Mouse (Mus musculus) ES-E14 (cell line): Measurements from ENCODE around the gene Gm42417. TPM values are rescaled to one million over a fixed set of nuclear protein-coding genes. Genes with fewer than 3 reads are reported as not detected.

Experiments used
- DNase-seq: peaks from one replicate; pipeline ENCODE4 v3.0.0-alpha.2; 2013; ENCODE audit warnings: low read depth, low spot score
- H3K27ac ChIP-seq: 2 replicates; pipeline ENCODE4 v1.5.1; 2012; ENCODE audit warnings: low read depth, mild to moderate bottlenecking, low read length, moderate library complexity, mixed read lengths; ENCODE audit not compliant: poor library complexity, insufficient read depth, severe bottlenecking
- H3K36me3 ChIP-seq: 2 replicates; pipeline ENCODE4 v1.6.1; 2012; ENCODE audit warnings: mild to moderate bottlenecking, low read length, moderate library complexity, mixed read lengths; ENCODE audit not compliant: control insufficient read depth, poor library complexity, insufficient read depth, severe bottlenecking
- H3K4me1 ChIP-seq, 2 experiments: fragments of 150-350 bp in 1 of 2; sonication (generic) in 1 of 2; 2 replicates each; pipeline ENCODE4 v1.6.1; 2012; ENCODE audit warnings: low read length in 2 of 2, mild to moderate bottlenecking in 1 of 2, mixed read lengths in 1 of 2; ENCODE audit not compliant: control insufficient read depth in 2 of 2, insufficient read depth in 2 of 2, poor library complexity in 1 of 2
- H3K4me3 ChIP-seq, 2 experiments: fragments of 150-350 bp in 1 of 2; sonication (generic) in 1 of 2; 2 replicates each; pipeline ENCODE4 v1.5.1; 2012; ENCODE audit warnings: low read length in 2 of 2, low read depth in 1 of 2, mild to moderate bottlenecking in 1 of 2, mixed read lengths in 1 of 2; ENCODE audit not compliant: insufficient read depth in 1 of 2, poor library complexity in 1 of 2, severe bottlenecking in 1 of 2
- H3K9ac ChIP-seq: 2 replicates; pipeline ENCODE4 v1.6.1; 2012; ENCODE audit warnings: low read depth, mild to moderate bottlenecking, low read length, mixed read lengths; ENCODE audit not compliant: poor library complexity, insufficient read depth, severe bottlenecking
- H3K9me3 ChIP-seq: fragments of 150-350 bp; sonication (generic); 2 replicates; pipeline ENCODE4 v1.6.1; 2012; ENCODE audit warnings: low read depth, mild to moderate bottlenecking, low read length; ENCODE audit not compliant: control insufficient read depth, insufficient read depth
- CHD2 ChIP-seq: IDR thresholded peaks from 2 replicates; pipeline ENCODE4 v1.6.1; 2014; ENCODE audit warnings: mild to moderate bottlenecking, low read depth, low read length, inconsistent platforms
- HCFC1 ChIP-seq: IDR thresholded peaks from 2 replicates; pipeline ENCODE4 v1.6.1; 2012; ENCODE audit warnings: low read length, inconsistent platforms, borderline replicate concordance; ENCODE audit not compliant: insufficient read depth
- MAFK ChIP-seq: IDR thresholded peaks from 2 replicates; pipeline ENCODE4 v1.6.1; 2014; ENCODE audit warnings: mild to moderate bottlenecking, low read depth, low read length, inconsistent platforms; ENCODE audit not compliant: insufficient read depth
- ZC3H11A ChIP-seq: IDR thresholded peaks from 2 replicates; pipeline ENCODE4 v1.6.1; 2012; ENCODE audit warnings: low read depth, mild to moderate bottlenecking, inconsistent platforms, low read length, borderline replicate concordance
- ZNF384 ChIP-seq: IDR thresholded peaks from 2 replicates; pipeline ENCODE4 v1.6.1; 2012; ENCODE audit warnings: low read depth, low read length, inconsistent platforms
- in situ Hi-C, 2 experiments: fragments of 600-800 bp; cut with MboI; formaldehyde crosslinking; loops; one replicate each; pipeline ENCODE4 v1.15.1; 2025; ENCODE audit warnings: low sequenced_read_pairs in 2 of 2, inconsistent platforms in 1 of 2; ENCODE audit not compliant: unreplicated experiment in 2 of 2
- total RNA-seq: library from RNA; depleted of rRNA; stranded (reverse); fragments of 300-350 nt; gene quantifications from 2 replicates; pipeline ENCODE4 v1.2.3, GENCODE M21; 2012

Gm42417 gene
- total RNA-seq, 1 experiment: not detected

GRCm38 (mm10) chr1:36530962-36531361, 8.3 kb downstream of the Gm42417 start:
- Histone ChIP-seq H3K4me3 (no peak overlapping the region), H3K27ac (no peak overlapping the region), H3K36me3 (no peaks in the 10 kb centered on the region), H3K9ac (no peak overlapping the region), H3K9me3 (no peaks in the 10 kb centered on the region), H3K4me1 (peaks cover 2 to 5% of the 10 kb centered on the region in 2 experiments; a peak in 2 of 4 replicates)
- TF ChIP-seq ZC3H11A (no peak), CHD2 (no peak), ZNF384 (no peak), MAFK (no peak), HCFC1 (no peak)
- in situ Hi-C loops: no loop called here
- no peak for DNase-seq

DNA sequence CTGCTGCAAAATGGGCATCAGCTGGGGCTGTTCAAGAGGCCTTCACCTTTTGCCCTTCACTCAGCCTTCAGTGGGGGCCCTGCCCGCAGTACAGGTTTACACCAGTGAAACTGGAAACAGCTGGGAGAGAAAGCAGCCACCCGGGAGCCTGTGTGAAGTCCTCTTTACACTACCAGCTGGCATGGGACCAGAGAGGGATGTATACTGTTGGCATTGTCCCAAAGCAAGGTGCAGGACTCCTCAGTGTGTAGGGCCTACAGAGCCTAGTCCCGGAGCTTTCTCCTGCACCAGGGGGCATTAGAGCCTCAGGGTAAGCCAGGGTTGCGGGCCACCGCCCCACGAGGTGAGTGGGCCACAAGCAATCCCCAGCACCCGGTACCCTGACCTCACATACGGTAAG, 8.7 kb downstream of the Gm42417 start:
- no peak for TF ChIP-seq MAFK
- TF ChIP-seq ZNF384: no peak
- no peak for TF ChIP-seq HCFC1
- no peak for TF ChIP-seq ZC3H11A
- TF ChIP-seq CHD2: no peak
- Histone ChIP-seq H3K27ac (no peak overlapping the region), H3K4me1 (peaks cover 2 to 5% of the 10 kb centered on the region in 2 experiments; a peak in 2 of 4 replicates), H3K9ac (no peak overlapping the region), H3K4me3 (no peak overlapping the region), H3K9me3 (no peaks in the 10 kb centered on the region), H3K36me3 (peaks cover 4% of the 10 kb centered on the region)
- DNase-seq: no peak
- in situ Hi-C loops: no loop called here

- TF ChIP-seq CHD2 (no peak), HCFC1 (no peak), ZNF384 (no peak), ZC3H11A (no peak), MAFK (no peak)
- Histone ChIP-seq H3K36me3 (peaks cover 10% of the 10 kb centered on the region), H3K9ac (no peak overlapping the region), H3K4me1 (peaks cover 2 to 5% of the 10 kb centered on the region in 2 experiments; a peak in 2 of 4 replicates), H3K9me3 (no peaks in the 10 kb centered on the region), H3K4me3 (no peak overlapping the region), H3K27ac (no peak overlapping the region)
- in situ Hi-C loops: no loop called here
- no peak for DNase-seq
These were observed 9.4 kb downstream of the Gm42417 start for GRCm38 (mm10) chr1:36529875-36530274.

DNA sequence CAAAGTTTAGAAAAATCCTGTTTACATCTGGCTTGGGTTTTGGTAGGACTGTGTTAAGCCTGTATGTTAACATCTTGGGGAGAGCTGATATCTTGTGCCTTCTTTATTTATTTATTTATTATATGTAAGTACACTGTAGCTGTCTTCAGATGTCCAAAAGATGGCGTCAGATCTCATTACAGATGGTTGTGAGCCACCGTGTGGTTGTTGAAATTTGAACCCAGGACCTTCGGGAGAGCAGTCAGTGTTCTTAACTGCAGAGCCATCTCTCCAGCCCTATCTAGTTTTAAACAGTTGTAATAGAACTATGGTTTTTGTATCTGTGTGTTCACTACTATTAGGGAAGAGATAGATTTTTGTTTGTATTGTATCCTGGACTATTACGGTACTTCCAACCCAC, 10.0 kb downstream of the Gm42417 start:
- in situ Hi-C loops: no loop called here
- H3K4me3 ChIP-seq: no peak overlapping the region
- TF ChIP-seq MAFK: no peak
- TF ChIP-seq HCFC1: no peak
- no peak for TF ChIP-seq ZC3H11A
- TF ChIP-seq ZNF384: no peak
- TF ChIP-seq CHD2: no peak
- no peak for DNase-seq
- no peak overlapping the region for H3K27ac ChIP-seq
- peaks cover 2 to 5% of the 10 kb centered on the region in 2 experiments; a peak in 2 of 4 replicates for H3K4me1 ChIP-seq
- H3K9ac ChIP-seq: no peak overlapping the region
- H3K9me3 ChIP-seq: no peaks in the 10 kb centered on the region
- peaks cover 15% of the 10 kb centered on the region for H3K36me3 ChIP-seq

- in situ Hi-C loops: no loop called here
- TF ChIP-seq CHD2 (no peak), ZNF384 (no peak)
- Histone ChIP-seq H3K36me3 (peaks cover 22% of the 10 kb centered on the region), H3K9me3 (no peaks in the 10 kb centered on the region), H3K4me3 (no peak overlapping the region), H3K9ac (no peak overlapping the region), H3K4me1 (peaks cover 2 to 4% of the 10 kb centered on the region in 2 experiments; a peak in 2 of 4 replicates), H3K27ac (no peak overlapping the region)
- no peak for DNase-seq
These were observed 10.9 kb downstream of the Gm42417 start for GRCm38 (mm10) chr1:36528351-36528750.
